Mouse (Mus musculus): ENCODE results near the gene Hipk2. TPM values are rescaled to one million over a fixed set of nuclear protein-coding genes. Genes with fewer than 3 reads are reported as not detected.
"Not testable (repeated sequence)": the region's sequence is repeated elsewhere in the genome, so short reads cannot be mapped to it uniquely, and the experiment has no call there.

Hipk2 gene
- polyA plus RNA-seq, 1 experiment from 2014 or later = 33.7 TPM

DNA sequence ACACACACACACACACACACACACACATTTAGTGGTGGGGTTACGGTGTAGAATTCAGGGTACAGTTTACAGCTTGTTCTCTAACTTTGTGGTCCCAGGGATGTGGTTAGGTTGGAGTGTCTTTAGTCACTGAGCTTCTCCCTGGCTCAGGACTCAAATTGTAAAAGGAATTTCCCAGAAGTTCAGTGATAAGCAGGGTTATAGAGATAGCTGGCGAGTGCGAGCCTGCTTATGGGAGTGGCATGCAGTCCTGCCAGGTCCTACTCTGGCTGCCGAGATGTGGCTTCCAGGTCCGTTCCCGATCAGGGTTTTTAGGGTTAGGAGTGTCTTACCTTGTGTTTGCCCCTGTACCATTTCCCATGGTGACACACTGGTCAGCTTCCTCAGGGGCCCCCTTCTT, 199.7 kb downstream of the Hipk2 start:
- Histone ChIP-seq H3K4me1 (no peaks in the 10 kb centered on the region), H3K4me2 (no peak overlapping the region), H3K27me3 (no peaks in the 10 kb centered on the region), H3K9me3 (replicated peaks) (no peaks in the 10 kb centered on the region), H3K4me3 (no peak overlapping the region), H3K9ac (no peak overlapping the region), H3K36me3 (ENCODE audit: poor library complexity, severe bottlenecking) (no peaks in the 10 kb centered on the region), H3K27ac (no peak overlapping the region)
- no peak for ATAC-seq
- WGBS = 89% methylated on average over 6 of the region's 6 CpGs

DNA sequence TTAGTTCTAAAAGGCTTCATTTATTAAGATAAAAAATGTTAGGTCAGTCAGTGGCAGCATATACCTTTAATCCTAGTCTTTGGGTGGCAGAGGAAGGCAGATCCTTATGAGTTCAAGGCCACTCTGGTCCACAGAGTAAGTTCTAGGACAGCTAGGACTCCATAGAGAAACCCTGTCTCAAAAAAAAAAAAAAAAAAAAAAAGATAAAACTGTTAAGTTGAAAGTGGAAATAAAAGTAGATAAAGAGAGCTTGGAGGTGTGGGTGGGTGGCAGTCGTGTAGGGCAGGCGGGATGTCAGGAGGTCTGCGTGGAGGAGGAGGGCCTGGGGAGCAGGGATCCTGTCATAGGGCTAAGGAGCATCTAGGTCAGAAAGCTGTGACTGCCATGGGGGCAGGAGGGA, 204.0 kb downstream of the Hipk2 start:
- no peaks in the 10 kb centered on the region for H3K27me3 ChIP-seq
- no peaks in the 10 kb centered on the region for H3K4me1 ChIP-seq
- H3K27ac ChIP-seq = no peak overlapping the region
- ATAC-seq = no peak
- no peak overlapping the region for H3K4me3 ChIP-seq
- H3K36me3 ChIP-seq (ENCODE audit: poor library complexity, severe bottlenecking) = no peaks in the 10 kb centered on the region
- no peak overlapping the region for H3K9ac ChIP-seq
- no peak overlapping the region for H3K4me2 ChIP-seq
- WGBS = 95% methylated on average over 3 of the region's 3 CpGs
- H3K9me3 ChIP-seq (replicated peaks) = no peaks in the 10 kb centered on the region

- Histone ChIP-seq H3K27ac (no peak overlapping the region), H3K36me3 (ENCODE audit: poor library complexity, severe bottlenecking) (no peaks in the 10 kb centered on the region), H3K27me3 (no peaks in the 10 kb centered on the region), H3K4me2 (no peak overlapping the region), H3K4me3 (no peak overlapping the region), H3K4me1 (no peaks in the 10 kb centered on the region), H3K9ac (no peak overlapping the region), H3K9me3 (replicated peaks) (no peaks in the 10 kb centered on the region)
- no peak for ATAC-seq
- 85% methylated on average over 7 of the region's 7 CpGs for WGBS
Measured at GRCm38 (mm10) chr6:38671270-38671669, 204.7 kb downstream of the Hipk2 start.

DNA sequence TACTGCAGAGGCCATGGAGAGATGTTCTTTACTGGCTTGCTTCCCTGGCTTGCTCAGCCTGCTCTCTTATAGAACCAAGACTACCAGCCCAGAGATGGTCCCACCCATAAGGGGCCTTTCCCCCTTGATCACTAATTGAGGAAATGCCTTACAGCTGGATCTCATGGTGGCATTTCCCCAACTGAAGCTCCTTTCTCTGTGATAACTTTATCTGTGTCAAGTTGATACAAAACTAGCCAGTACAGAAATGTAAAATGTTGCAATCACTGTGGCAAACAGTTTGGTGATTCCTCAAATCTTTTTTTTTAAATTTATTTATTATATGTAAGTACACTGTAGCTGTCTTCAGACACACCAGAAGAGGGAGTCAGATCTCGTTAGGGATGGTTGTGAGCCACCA, 205.5 kb downstream of the Hipk2 start:
- not testable (repeated sequence) for ATAC-seq; H3K27me3 ChIP-seq; H3K4me1 ChIP-seq; H3K4me3 ChIP-seq; H3K4me2 ChIP-seq; H3K9me3 ChIP-seq (replicated peaks); H3K9ac ChIP-seq; H3K27ac ChIP-seq; H3K36me3 ChIP-seq (ENCODE audit: poor library complexity, severe bottlenecking)
- 86% methylated on average over 1 of the region's 1 CpGs for WGBS

- ATAC-seq = no peak
- Histone ChIP-seq H3K9me3 (replicated peaks) (no peaks in the 10 kb centered on the region), H3K27me3 (no peaks in the 10 kb centered on the region), H3K36me3 (ENCODE audit: poor library complexity, severe bottlenecking) (no peaks in the 10 kb centered on the region), H3K4me3 (no peak overlapping the region), H3K9ac (no peak overlapping the region), H3K4me1 (no peaks in the 10 kb centered on the region), H3K4me2 (no peak overlapping the region), H3K27ac (no peak overlapping the region)
- whole genome bisulfite sequencing = 71% methylated on average over 6 of the region's 6 CpGs
Measured at GRCm38 (mm10) chr6:38669580-38669979, 206.4 kb downstream of the Hipk2 start.

DNA sequence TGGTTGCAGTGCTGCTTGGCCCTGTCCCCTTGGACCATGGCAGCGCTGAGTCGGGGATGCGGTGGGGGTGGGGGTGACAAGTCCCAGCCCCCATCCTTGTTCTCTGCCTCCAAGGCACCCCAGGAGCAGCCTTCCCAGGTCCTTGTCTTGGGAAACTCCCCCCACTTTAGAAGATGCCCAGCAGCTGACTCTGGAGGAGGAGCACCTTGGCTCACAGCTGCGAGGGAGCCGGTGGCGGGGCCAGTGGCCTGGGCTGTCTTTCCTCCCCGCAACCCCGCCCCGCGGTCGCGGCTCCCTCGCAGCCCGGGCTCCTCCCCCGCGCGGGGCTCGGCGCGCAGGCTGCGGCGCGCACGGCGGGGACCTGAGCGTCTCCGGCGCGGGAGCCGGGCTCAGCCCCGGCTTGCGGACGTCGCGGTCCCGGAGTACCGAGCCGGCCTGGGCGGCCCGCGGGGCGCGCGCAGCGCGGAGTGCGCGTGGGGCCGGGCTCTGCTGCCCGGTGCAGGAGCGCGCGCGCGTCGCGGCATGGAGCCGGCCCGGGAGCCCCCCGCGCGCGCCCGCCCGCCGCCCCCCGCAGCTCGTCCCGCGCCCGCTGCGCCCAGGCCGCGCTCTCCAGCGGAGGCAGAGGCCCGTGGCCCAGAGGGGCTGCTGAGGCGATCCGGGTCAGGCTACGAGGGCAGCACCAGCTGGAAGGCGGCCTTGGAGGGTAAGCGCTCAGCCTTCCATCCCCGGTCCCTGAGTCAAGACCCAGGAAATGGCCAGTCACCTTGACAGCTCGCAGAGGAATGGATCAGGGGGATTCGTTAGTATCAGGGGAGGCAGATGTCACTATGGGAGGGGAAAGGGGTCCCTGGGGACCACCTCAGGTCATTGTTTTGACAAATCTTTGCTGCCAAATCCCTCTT, 213.0 kb downstream of the Hipk2 start, which contains the start of gene Clec2l:
Gene Clec2l, plus strand, starts transcription at position 356 of the 902 bp plus-strand sequence.
- WGBS = under 1% methylated on average over 54 of the region's 84 CpGs

DNA sequence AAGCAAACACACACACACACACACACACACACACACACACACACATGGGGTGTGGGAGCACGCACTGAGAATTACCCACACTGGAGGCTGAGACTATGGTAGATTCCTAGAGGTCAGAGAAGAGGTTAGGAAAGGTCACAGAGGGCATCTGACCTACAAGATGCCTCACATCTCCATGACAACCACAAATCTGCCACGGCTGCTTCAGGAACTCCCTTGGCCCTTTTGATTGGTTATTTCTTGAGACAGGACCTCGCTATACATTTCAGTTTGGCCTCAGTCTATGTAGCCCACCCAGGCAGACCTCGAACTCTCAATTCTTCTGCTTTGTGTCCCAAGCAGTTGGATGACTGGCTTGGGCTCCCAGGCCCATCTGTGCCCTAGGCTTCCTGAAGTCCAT, 214.3 kb downstream of the Hipk2 start:
- no peak overlapping the region for H3K4me2 ChIP-seq
- H3K36me3 ChIP-seq (ENCODE audit: poor library complexity, severe bottlenecking) = no peaks in the 10 kb centered on the region
- no peak for ATAC-seq
- no peak overlapping the region for H3K27ac ChIP-seq
- H3K27me3 ChIP-seq = peaks cover 29% of the 10 kb centered on the region
- H3K4me1 ChIP-seq = peaks cover 7% of the 10 kb centered on the region; the same call in 1 of the 2 replicates
- H3K9me3 ChIP-seq (replicated peaks) = no peaks in the 10 kb centered on the region
- H3K9ac ChIP-seq = no peak overlapping the region
- 24% methylated on average over 4 of the region's 4 CpGs for WGBS
- no peak overlapping the region for H3K4me3 ChIP-seq

More for the DNA sequence above, 213.0 kb downstream of the Hipk2 start, which contains the start of gene Clec2l:
- H3K27me3 ChIP-seq = peaks cover 29% of the 10 kb centered on the region
- peak within 1 kb of the TSS; percentile 60 for H3K4me3 ChIP-seq
- peak within 1 kb of the TSS; percentile 70 for H3K9ac ChIP-seq
- peak within 1 kb of the TSS; percentile 92 for H3K4me2 ChIP-seq
- peaks cover 7% of the 10 kb centered on the region; the same call in 1 of the 2 replicates for H3K4me1 ChIP-seq
- H3K36me3 ChIP-seq (ENCODE audit: poor library complexity, severe bottlenecking) = no peaks in the 10 kb centered on the region
- peak within 1 kb of the TSS; percentile 31; the same call in 1 of the 2 replicates for H3K27ac ChIP-seq
- H3K9me3 ChIP-seq (replicated peaks) = no peaks in the 10 kb centered on the region
- ATAC-seq = peak; percentile 89

- H3K4me3 ChIP-seq = no peak overlapping the region
- no peak overlapping the region for H3K27ac ChIP-seq
- H3K27me3 ChIP-seq = no peaks in the 10 kb centered on the region
- H3K4me2 ChIP-seq = no peak overlapping the region
- WGBS = 40% methylated on average over 14 of the region's 14 CpGs
- peak; percentile 77 for ATAC-seq
- no peaks in the 10 kb centered on the region for H3K9me3 ChIP-seq (replicated peaks)
- no peaks in the 10 kb centered on the region for H3K4me1 ChIP-seq
- no peaks in the 10 kb centered on the region for H3K36me3 ChIP-seq (ENCODE audit: poor library complexity, severe bottlenecking)
- no peak overlapping the region for H3K9ac ChIP-seq
Measured at GRCm38 (mm10) chr6:38650263-38650937, 225.6 kb downstream of the Hipk2 start.

DNA sequence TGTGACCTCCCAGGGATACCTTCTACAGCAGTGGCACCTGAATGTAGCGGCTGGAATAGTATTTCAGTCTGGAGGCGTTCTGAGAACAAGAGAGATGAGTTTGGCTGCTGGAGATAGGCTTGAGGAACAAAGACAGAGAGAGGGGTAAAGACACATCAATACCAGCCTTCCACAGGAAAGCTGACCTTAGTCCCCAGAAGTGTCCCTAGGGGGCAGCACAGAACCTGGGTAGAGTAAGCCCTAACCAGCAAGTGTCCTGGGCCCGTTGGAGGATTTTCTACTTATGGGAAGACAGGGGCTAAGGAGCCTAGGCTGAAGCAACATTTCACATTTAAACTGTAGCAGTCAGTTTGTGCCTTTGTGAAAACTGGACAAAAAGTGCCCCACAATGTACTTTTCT, 226.4 kb downstream of the Hipk2 start:
- Histone ChIP-seq H3K27me3 (no peaks in the 10 kb centered on the region), H3K4me3 (no peak overlapping the region), H3K4me1 (no peaks in the 10 kb centered on the region), H3K9ac (no peak overlapping the region), H3K4me2 (no peak overlapping the region), H3K36me3 (ENCODE audit: poor library complexity, severe bottlenecking) (no peaks in the 10 kb centered on the region), H3K27ac (no peak overlapping the region), H3K9me3 (replicated peaks) (no peaks in the 10 kb centered on the region)
- 72% methylated on average over 3 of the region's 3 CpGs for WGBS
- ATAC-seq = no peak

Other genes starting within 250 kb of the Hipk2 start
- gene Klrg2, start 238.9 kb downstream of the Hipk2 start, polyA plus RNA-seq (2015; fragmentation: Nextera tagmentation; extraction: Ambion mirVana) = 0.06 and 0.19 TPM in 2 replicates
- 3.6 and 3.8 TPM in 2 replicates for gene Clec2l, start 213.1 kb downstream of the Hipk2 start, polyA plus RNA-seq (2015; fragmentation: Nextera tagmentation; extraction: Ambion mirVana)
- gene Tbxas1, start 761 bp downstream of the Hipk2 start, polyA plus RNA-seq (2015; fragmentation: Nextera tagmentation; extraction: Ambion mirVana) = 0.76 and 1.1 TPM in 2 replicates
- 1.8 and 2.1 TPM in 2 replicates for gene Parp12, start 242.2 kb upstream of the Hipk2 start, polyA plus RNA-seq (2015; fragmentation: Nextera tagmentation; extraction: Ambion mirVana)